Mouse (Mus musculus) spleen, adult 2 months (tissue): ENCODE results near the gene Rxfp1. TPM values are rescaled to one million over a fixed set of nuclear protein-coding genes. Genes with fewer than 3 reads are reported as not detected.
A peak's percentile ranks its signal among the peaks of the same experiment; 100 is the strongest.

Experiments used
- DNase-seq, 2 experiments: peaks; one replicate each; pipeline versions ENCODE4 v3.0.0 to v3.0.0-alpha.2; 2012 to 2021; ENCODE audit warnings: low spot score in 2 of 2, low read depth in 1 of 2
- H3K27ac ChIP-seq: fragments of 200-500 bp; 2 replicates; pipeline ENCODE4 v1.5.1; 2012; ENCODE audit warnings: low read length, inconsistent platforms; ENCODE audit not compliant: insufficient read depth
- H3K27me3 ChIP-seq: fragments of 200-500 bp; 2 replicates; pipeline ENCODE4 v1.6.1; 2012; ENCODE audit warnings: mild to moderate bottlenecking, moderate library complexity, low read length, inconsistent platforms; ENCODE audit not compliant: control insufficient read depth, insufficient read depth
- H3K36me3 ChIP-seq: fragments of 200-500 bp; 2 replicates; pipeline ENCODE4 v1.6.1; 2012; ENCODE audit warnings: mild to moderate bottlenecking, low read length, inconsistent platforms; ENCODE audit not compliant: control insufficient read depth, insufficient read depth
- H3K4me1 ChIP-seq: fragments of 200-500 bp; 2 replicates; pipeline ENCODE4 v1.6.1; 2011; ENCODE audit warnings: inconsistent platforms; ENCODE audit not compliant: control insufficient read depth, insufficient read depth, insufficient read length
- H3K4me3 ChIP-seq: fragments of 200-500 bp; 2 replicates; pipeline ENCODE4 v1.5.1; 2011; ENCODE audit warnings: mild to moderate bottlenecking, inconsistent platforms; ENCODE audit not compliant: insufficient read depth, insufficient read length; ENCODE audit errors: extremely low read depth
- CTCF ChIP-seq: fragments of 200-500 bp; IDR thresholded peaks from 2 replicates; pipeline ENCODE4 v1.5.1; 2011; ENCODE audit warnings: mild to moderate bottlenecking, inconsistent platforms; ENCODE audit not compliant: insufficient read depth, insufficient read length, insufficient replicate concordance; ENCODE audit errors: extremely low read depth
- POLR2A ChIP-seq: fragments of 200-500 bp; IDR thresholded peaks from 2 replicates; pipeline ENCODE4 v1.6.1; 2011; ENCODE audit warnings: low read depth, low read length, inconsistent platforms
- WGBS: fragments of 180-500 bp; shearing (Covaris S2); methylation state at CpG from one replicate; pipeline ENCODE4 v1.1.7; 2018; 5-methylcytosine and 5-hydroxymethylcytosine counted together
- polyA plus RNA-seq: library from polyadenylated mRNA; depleted of rRNA; stranded (reverse); fragments of >200 nt; gene quantifications from 2 replicates; pipeline ENCODE4 v1.2.3, GENCODE M21; 2012

The Rxfp1 gene
- polyA plus RNA-seq, 1 experiment: 0.09 TPM

GRCm38 (mm10) chr3:79673082-79673481, 64.6 kb downstream of the Rxfp1 start:
- H3K27ac ChIP-seq: no peak overlapping the region
- whole genome bisulfite sequencing: 16% methylated on average over 4 of the region's 4 CpGs
- peak; percentile 28 to 43 for DNase-seq
- H3K4me1 ChIP-seq: no peaks in the 10 kb centered on the region
- TF ChIP-seq CTCF (peak; percentile 32; the same call in 1 of the 2 replicates), POLR2A (no peak)
- H3K4me3 ChIP-seq: no peak overlapping the region
- H3K36me3 ChIP-seq: no peaks in the 10 kb centered on the region
- H3K27me3 ChIP-seq: no peaks in the 10 kb centered on the region

- no peak for TF ChIP-seq CTCF
- no peak for TF ChIP-seq POLR2A
- no peak overlapping the region for H3K27ac ChIP-seq
- H3K36me3 ChIP-seq: no peaks in the 10 kb centered on the region
- no peak overlapping the region for H3K4me3 ChIP-seq
- H3K27me3 ChIP-seq: no peaks in the 10 kb centered on the region
- DNase-seq: no peak
- 89% methylated on average over 16 of the region's 16 CpGs for WGBS
- H3K4me1 ChIP-seq: no peaks in the 10 kb centered on the region
These were observed 65.5 kb downstream of the Rxfp1 start for GRCm38 (mm10) chr3:79672188-79672587.

GRCm38 (mm10) chr3:79670556-79670955, 67.1 kb downstream of the Rxfp1 start:
- Histone ChIP-seq H3K27ac (no peak overlapping the region), H3K4me3 (no peak overlapping the region), H3K27me3 (no peaks in the 10 kb centered on the region), H3K4me1 (no peaks in the 10 kb centered on the region), H3K36me3 (no peaks in the 10 kb centered on the region)
- no peak for DNase-seq
- WGBS: 85% methylated on average over 7 of the region's 7 CpGs
- TF ChIP-seq CTCF (no peak), POLR2A (no peak)

GRCm38 (mm10) chr3:79664787-79665408, 72.8 kb downstream of the Rxfp1 start:
- TF ChIP-seq POLR2A (no peak), CTCF (peak; percentile 22; the same call in 1 of the 2 replicates)
- no peak overlapping the region for H3K4me3 ChIP-seq
- no peaks in the 10 kb centered on the region for H3K4me1 ChIP-seq
- no peak overlapping the region for H3K27ac ChIP-seq
- H3K36me3 ChIP-seq: no peaks in the 10 kb centered on the region
- H3K27me3 ChIP-seq: no peaks in the 10 kb centered on the region
- DNase-seq: peak; percentile 21 to 26
- WGBS: 38% methylated on average over 9 of the region's 9 CpGs

- H3K27me3 ChIP-seq: 0 out of 2 replicates have a peak, but pooled peaks cover 1% of the 10 kb centered on the region
- no peaks in the 10 kb centered on the region for H3K4me1 ChIP-seq
- H3K36me3 ChIP-seq: no peaks in the 10 kb centered on the region
- no peak overlapping the region for H3K27ac ChIP-seq
- TF ChIP-seq POLR2A (no peak), CTCF (no peak)
- H3K4me3 ChIP-seq: no peak overlapping the region
- 67% methylated on average over 5 of the region's 5 CpGs for WGBS
- no peak for DNase-seq
These were observed 81.0 kb downstream of the Rxfp1 start for GRCm38 (mm10) chr3:79656682-79657081.

- no peak overlapping the region for H3K27ac ChIP-seq
- TF ChIP-seq POLR2A: no peak
- no peak for TF ChIP-seq CTCF
- WGBS: 93% methylated on average over 6 of the region's 6 CpGs
- H3K27me3 ChIP-seq: 0 out of 2 replicates have a peak, but pooled peaks cover 1% of the 10 kb centered on the region
- no peak overlapping the region for H3K4me3 ChIP-seq
- no peaks in the 10 kb centered on the region for H3K36me3 ChIP-seq
- H3K4me1 ChIP-seq: no peaks in the 10 kb centered on the region
- DNase-seq: no peak
These were observed 85.6 kb downstream of the Rxfp1 start for GRCm38 (mm10) chr3:79652129-79652528.

- WGBS: 2% methylated on average over 11 of the region's 11 CpGs
- TF ChIP-seq CTCF (no peak), POLR2A (no peak)
- Histone ChIP-seq H3K4me1 (peaks cover 3% of the 10 kb centered on the region; the same call in 1 of the 2 replicates), H3K4me3 (peak within 1 kb of the TSS; percentile 81), H3K27me3 (no peaks in the 10 kb centered on the region), H3K27ac (peak within 1 kb of the TSS; percentile 76), H3K36me3 (no peaks in the 10 kb centered on the region)
- no peak for DNase-seq
These were observed 108.3 kb downstream of the Rxfp1 start, which contains the start of gene Etfdh for GRCm38 (mm10) chr3:79629416-79629730. TSS of gene Etfdh (minus strand) at chr3:79629500.
